Mouse (Mus musculus) layer of hippocampus, adult 9-11 months (tissue): ENCODE data around the gene Psmb9.
"Not testable (repeated sequence)": the region's sequence is repeated elsewhere in the genome, so short reads cannot be mapped to it uniquely, and the experiment has no call there.

ENCODE experiments used
- DNase-seq: peaks from one replicate; pipeline ENCODE4 v3.0.0; 2022

Psmb9 gene

GRCm38 (mm10) chr17:34179913-34180859 lies 7.4 kb downstream of the Psmb9 start:
- DNase-seq: no peak

DNA sequence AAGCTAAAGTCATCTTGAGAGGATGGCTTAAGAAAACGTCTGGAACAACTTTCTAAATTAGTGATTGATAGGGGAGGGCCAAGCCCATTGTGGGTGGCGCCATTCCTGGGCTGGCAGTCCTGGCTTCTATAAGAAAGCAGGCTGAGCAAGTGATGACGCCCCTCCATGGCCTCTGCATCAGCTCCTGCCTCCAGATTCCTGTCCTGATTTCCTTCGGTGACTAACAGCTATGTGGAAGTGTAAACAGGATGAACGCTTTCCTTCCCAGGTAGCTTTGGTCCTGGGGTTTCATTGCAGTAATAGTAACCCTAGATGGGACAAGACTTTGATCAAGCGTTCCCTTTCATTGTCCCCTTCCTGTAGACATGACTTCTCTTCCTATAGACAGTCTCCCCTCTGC lies 8.5 kb downstream of the Psmb9 start:
- DNase-seq: no peak

- DNase-seq: no peak
These were observed 10.4 kb downstream of the Psmb9 start for GRCm38 (mm10) chr17:34177179-34177578.

DNA sequence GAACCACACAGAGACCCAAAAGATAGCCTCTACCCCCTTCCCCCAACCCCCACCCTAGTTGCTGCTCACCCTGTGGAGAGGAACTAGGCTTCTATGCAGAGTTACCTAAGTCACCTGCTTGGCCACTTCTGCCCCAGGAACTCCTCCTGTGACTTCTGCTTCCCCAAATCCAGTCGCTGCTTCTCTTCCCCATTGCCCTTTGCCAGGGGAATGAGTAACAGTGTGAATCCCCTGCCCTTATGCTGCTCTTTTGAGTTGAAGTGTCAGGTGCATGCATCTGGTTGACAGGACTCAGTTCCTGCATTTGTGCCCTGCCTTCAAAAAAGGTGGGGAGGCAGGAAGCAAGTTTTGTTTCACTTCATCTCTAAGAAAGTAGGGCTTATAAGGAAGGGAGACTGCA lies 13.5 kb downstream of the Psmb9 start:
- no peak for DNase-seq

- no peak for DNase-seq
These were observed 15.0 kb downstream of the Psmb9 start for GRCm38 (mm10) chr17:34172528-34172927.

DNA sequence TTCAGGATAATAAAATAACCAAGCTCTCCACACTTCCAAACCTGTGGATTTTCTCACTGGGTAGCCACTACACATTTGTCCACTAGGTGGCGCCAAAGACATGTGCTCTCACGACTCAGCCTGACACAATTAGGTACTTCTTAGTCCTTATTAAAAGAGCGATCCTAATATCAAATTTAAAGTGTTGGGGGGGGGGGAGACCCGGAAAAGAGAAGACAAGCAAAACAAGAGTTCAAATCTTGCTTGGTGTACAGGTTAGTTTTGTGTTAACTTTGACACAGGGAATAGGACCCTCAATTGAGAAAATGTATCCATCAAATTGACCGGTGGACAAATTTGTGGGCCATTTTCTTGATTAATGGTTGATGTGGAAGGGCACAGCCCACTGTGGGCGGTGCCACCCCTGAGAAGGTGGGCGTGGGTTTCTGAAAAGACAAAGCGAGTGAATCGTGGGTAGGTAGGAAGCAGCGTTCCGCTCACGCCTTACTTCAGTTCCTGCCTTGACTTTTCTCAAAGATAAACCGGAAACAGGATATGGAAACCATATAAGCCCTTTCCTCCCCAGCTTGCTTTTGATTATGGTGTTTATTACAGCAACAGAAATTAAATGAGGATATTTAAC lies 16.6 kb downstream of the Psmb9 start:
- DNase-seq: peak; percentile 71

GRCm38 (mm10) chr17:34170487-34170876 lies 17.1 kb downstream of the Psmb9 start:
- no peak for DNase-seq

GRCm38 (mm10) chr17:34169279-34169678 lies 18.3 kb downstream of the Psmb9 start:
- no peak for DNase-seq

DNA sequence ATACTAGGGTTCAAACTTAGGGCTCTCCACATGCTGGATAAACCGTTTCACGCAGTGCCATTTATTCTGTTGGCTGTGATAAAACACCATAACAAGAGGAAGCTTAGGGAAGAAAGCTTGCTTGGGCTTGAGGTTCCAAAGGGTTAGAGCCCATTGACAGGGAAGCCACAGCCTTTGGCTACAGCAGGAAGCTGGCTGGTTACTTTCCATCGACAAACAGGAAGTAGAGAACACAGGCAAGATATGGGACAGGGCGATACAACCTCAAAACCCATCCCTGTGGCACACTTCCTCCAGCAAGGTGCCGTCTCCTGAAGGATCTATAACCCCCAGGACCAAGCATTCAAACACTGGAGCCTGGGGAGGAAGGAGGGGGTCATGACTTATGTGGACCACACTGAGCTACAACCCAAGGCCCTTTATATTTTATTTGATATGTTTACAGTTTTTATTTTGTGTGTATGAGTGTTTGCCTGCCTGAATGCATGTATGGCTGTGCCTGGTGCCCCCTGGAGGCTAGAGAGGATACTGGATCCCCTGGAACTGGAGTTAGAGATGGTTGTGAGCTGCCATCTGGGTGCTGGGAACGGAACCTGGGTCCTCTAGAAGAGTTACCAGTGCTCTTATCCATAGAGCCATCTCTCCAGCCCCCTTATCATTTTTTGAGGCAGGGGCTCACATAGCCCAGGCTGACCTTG lies 22.4 kb downstream of the Psmb9 start:
- no peak for DNase-seq

DNA sequence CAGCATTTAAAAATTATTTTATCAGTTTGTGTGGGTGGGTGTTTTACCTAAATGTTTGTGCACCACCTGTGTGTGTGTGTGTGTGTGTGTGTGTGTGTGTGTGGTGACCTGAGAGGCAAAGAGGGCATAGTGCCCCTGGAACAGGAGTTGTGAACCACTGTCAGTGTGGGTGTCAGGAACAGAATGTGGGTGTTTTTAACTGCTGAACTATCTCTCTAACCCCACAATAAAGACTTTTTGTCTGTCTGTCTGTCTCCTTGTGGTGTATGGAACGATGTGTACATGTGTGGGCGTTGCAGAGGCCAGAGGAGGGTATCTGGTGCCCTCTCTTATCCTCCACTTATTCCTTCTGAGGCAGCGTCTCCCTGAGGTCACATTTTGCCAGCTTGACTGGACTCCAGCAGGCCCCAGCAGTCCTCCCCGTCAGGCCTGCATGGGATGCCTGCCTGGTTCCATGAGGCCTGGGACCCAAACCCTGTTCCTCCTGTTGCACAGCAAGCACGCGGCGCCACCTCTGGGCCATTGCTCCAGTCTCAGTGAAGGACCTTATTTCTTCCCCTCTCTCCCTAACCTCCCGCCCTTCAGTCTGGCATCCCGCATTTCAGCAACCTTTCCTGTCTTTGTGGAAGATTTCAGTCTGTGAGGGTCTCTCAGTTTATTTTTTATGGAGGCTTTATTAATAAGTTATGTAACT lies 23.2 kb downstream of the Psmb9 start:
- DNase-seq: no peak

- no peak for DNase-seq
These were observed 32.0 kb downstream of the Psmb9 start for GRCm38 (mm10) chr17:34155534-34155933.

DNA sequence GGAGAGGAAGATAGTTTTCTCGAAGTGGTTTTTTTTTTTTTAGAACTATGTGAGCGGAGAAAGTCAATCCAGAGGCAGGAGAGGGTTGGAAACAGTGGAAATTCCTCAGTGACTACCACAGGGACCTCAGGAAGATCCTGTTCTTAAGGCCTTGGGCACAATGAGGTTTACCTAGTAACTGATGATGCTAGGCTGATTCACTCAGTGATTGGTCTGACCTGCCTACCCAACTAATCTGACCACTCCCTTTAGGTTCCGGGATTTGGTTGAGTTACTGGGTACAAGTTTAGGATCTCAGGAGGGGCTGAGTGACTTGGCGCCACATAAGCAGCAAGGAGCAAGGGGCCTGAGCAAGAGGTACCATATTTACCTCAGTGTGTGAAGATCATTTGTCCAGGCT lies 34.6 kb downstream of the Psmb9 start, which contains the start of gene H2-DMb1:
TSS of gene H2-DMb1 (plus strand) at position 150 of the 400 bp plus-strand sequence.
- peak; percentile 75 for DNase-seq

DNA sequence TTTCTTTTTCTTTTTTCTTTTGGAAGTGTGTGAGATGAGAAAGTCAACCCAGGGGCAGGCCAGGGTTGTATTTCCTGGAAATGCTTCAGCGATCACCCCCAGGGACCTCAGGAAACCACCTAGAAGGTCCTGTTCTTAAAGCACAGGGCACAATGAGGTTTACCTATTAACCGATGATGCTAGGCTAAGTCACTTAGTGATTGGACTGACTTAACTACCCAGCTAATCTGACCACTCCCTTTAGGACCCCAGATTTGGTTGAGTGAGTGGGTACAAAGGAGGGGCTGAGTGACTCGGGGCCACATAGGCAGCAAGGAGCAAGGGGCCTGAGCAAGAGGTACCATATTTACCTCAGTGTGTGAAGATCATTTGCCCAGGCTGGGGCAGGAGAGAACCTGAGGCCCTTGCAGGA lies 42.6 kb downstream of the Psmb9 start:
- no peak for DNase-seq

DNA sequence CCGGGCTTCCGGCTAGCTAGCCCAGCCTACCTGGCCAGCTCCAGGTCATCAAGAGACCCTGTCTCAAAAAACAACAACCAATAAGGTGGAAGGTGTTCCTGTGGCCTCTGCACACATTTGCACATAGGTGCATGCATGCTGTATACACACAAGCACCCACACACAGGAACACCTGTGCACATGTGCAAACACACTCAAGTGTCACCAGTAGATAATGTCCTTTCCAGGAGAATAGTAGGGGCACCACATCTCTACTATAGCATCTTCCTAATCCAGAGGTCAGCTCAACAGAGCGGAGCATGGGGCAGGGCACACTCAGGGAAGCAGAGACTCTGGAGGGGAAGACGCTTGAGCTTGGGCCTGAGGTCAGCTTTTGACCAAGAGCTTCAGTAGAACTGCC lies 43.3 kb downstream of the Psmb9 start:
- not testable (repeated sequence) for DNase-seq

DNA sequence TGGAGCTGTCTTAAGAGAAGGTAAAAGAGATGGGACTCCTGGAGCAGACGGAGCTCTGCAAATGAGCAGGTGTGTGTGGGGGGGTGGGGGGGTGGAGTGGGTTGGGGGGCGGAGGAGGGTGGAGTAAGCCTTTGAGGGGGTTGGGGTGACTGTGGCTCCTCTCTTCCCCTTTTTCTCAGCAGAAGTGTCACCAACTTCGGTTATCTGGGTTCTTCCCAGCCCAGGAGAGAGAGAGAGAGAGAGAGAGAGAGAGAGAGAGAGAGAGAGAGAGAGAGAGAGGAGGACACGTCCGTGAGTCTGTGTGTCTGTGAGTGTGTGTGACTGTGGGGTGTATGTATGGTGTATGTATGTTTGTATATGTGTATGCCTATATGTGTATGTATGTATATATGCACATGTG lies 44.1 kb downstream of the Psmb9 start:
- DNase-seq: no peak

GRCm38 (mm10) chr17:34143033-34143432 lies 44.5 kb downstream of the Psmb9 start, which contains the start of gene H2-DMb2:
H2-DMb2 (plus strand) TSS chr17:34143307.
- peak; percentile 83 for DNase-seq

DNA sequence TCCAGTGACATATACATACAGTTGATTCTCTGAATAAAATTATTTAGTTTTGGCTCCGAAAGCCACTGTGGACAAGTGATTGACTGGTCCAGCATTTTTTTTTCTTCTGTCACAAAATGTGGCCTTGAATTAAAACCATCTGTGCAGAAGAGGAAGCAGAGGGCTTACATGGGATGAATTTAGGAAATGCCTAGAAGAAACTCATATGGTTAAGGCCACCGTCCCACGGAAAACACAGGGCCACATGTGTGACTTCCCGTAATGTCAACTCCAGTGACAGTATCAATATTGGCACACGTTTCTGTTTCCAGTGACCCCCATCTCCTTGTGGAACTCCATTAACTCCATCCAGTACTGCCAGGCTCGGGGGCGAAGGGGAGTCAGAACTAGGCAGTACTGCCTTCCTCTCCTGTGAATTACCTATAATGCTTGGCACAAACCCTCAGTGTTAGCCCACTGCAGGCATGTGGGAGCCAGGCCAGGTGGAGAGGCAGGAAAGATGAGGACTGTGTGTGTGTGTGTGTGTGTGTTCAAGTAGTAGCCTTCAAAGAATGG lies 45.0 kb downstream of the Psmb9 start:
- DNase-seq: no peak

GRCm38 (mm10) chr17:34141448-34141847 lies 46.1 kb downstream of the Psmb9 start:
- peak; percentile 66 for DNase-seq

- no peak for DNase-seq
These were observed 47.3 kb downstream of the Psmb9 start for GRCm38 (mm10) chr17:34140240-34140639.

DNA sequence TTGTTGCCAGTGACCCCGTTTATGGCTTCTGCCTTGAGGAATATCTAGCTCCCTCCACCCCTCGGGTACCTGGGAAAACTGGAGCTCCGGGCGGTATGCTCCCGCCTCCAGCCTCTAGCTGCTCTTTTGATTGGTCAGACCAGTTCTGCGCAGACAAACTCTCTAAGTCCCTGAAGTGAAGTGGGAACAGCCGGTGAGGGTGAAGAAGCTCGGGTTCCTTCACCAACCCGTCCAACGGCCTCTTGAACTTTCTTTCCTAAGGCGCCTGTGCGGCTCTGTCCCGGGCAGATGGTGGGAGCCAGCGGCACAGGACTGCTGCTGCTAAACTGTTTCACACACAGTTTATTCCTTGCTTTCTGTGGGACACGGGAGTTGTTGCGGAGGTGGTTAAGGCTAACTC lies 48.1 kb downstream of the Psmb9 start:
- DNase-seq: no peak

DNA sequence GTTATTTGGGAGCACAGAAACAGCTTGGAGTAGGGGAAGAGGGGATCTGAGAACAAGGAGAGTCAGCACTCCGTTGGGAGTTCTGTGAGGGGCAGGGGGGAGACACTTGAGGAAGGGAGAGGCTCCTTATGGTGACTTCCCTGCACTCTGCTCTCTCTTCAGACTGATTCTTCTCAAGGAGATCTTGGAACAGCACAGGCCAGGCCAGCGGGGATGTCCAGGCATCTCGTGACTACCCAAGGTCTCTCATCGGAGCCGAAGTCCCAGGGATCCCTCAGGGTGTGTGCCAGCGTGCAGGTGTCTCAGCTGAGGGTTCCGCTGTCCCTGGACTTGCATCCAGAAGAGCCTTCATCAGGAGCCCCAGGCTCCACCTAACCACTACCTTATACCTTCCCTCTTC lies 48.9 kb downstream of the Psmb9 start:
- DNase-seq: no peak

DNA sequence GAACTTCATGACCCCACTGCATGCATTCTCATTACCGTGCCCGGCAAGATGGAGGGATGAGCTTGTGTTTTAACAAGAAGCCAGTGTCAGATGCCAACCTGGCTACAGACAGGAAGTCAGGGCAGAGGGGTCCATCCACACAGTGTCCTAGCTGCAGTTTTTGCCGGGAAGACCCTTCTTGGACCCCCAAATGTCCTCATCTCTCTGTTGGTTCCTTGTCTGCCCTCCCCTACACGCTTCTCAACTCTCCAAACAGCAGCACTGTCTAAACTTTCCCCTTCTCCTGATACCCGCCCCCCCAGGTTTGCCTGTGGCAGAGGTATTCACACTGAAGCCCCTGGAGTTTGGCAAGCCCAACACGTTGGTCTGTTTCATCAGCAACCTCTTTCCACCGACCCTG lies 50.0 kb downstream of the Psmb9 start:
- DNase-seq: no peak
